Mouse (Mus musculus) cerebellum, postnatal 25 days (tissue): Measurements from ENCODE around the gene Dagla.

Experiments used
- DNase-seq, 2 experiments: peaks; one replicate each; pipeline ENCODE4 v3.0.0; 2021; ENCODE audit warnings: mixed read lengths in 2 of 2

Dagla gene

DNA sequence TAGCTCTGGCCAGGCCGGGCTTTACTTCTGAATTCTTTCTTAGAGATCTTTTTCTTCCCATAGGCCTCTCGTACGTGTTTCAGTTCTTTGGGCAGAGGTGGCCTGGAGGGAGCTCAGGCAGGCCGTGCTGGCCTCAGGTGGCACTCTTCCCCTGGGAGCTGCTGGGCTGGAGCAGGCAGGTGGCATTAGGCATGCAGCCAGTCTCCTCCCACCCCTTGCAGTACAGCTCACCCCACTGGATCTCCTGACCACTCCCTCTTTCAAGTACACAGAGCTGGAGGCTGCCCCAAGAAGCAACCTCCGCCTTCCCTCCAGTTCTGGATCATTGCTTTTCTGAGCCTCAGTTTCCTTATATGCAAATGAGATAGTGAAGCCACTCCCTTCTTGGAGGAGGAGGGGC is 26.9 kb downstream of the Dagla start:
- no peak for DNase-seq

DNA sequence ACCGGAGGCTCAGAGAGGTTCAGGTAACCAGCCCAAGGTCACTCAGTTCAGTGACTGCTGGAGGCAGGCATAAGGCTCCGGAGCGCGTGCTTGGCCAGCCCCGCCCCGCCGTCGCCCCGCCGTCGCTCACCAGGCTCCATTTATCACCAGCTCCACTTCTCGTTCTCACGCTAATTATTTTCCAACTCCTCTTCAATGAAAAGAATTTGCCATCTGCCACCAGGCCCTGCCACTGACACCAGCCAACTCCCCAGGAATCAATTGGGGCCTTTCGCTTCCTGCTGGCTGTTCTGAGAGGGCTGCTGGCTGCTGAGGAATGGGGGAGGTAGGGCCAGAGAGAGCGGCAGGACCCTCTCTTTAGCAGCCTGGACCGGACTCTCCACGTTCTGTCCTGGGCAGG is 27.3 kb downstream of the Dagla start:
- peak; percentile 48 to 67 for DNase-seq

DNA sequence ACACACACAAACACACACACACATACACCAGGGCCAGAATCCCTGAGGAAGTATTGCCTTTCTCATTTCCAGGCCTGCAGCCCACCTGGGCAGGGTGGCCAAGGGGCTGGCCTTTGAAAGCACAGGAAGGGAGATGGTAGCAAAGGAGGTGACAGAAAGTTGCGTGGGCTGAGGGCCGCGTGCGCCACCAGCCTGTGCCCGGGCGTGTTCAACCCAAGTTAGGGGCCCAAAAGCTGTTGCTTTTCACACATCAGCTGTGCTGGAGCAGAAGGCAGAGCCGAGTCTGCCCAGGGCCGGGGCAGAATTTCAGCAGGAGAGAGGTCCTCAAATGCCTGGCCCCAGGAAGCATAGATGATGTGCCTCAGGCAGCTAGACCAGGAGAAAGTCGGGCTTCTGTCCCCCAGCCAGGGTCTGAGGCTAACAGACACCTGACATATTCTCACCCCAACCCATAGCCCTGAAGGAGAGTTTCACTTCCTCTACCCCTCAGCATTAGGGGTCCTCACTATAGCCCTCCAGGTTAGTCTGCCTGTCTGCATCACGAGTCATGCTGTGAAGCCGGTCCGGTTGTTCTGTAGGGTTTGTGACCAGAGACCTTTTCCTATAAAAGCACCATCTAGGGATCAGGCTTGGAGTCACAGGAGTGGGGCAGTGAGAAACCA is 28.1 kb downstream of the Dagla start:
- DNase-seq: no peak

DNA sequence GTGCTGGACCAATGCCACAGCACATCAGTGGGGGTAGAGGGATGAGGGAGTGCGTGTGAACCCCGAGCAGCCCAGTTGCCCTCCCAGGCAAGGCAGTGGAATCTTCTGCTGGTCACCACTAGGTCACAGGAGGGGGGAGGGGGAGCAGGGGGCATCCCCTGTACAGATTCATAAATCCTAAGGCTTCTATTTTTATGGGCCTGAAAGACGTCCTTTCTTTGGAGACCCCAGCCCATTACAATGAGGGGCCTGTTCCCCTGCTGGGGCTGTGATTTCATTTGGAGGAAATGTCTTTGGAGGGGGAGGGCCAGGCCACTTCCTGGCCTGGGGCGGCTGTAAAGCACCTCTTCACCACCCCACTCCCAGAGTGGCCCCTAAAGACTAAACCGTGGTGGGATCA is 30.6 kb downstream of the Dagla start:
- DNase-seq: no peak

DNA sequence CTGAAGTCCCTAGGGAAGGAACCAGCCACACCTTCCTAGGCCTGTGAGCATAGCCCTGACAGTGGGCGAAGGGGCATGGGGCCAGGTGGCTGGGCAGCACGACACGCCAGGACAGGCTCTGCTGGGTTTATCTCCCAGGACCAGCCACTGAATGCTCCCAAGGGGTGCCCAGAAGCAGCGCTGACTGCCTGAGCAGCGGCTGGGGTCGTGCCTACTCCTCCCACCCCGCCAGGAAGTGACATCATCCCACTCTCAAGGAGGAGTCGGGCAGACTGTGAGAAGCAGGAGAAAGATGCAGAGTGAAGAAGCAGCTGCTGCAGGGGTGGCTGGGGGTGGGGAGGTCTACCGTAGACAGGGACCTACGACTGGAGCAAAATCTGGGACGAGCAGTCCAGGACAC is 31.9 kb downstream of the Dagla start:
- no peak for DNase-seq

DNA sequence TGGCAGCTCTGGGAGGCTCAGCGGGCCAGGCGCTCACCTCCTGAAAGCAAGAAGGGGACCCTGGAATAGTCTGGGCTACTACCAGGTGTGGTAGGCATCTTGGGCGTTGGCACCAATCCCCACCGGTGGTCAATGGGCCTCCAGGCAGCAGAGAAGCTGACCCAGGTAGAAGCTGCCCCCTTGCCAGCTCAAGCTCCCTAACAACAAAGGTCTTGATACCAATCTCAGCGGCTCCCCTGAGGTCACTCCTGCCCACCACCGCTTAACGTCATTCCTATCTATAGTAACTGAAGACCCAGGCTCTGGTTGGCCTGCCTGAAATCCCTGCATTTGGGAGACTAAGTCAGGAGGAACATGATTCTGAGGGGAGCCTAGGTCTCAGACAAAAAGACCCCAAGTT is 33.1 kb downstream of the Dagla start:
- no peak for DNase-seq

DNA sequence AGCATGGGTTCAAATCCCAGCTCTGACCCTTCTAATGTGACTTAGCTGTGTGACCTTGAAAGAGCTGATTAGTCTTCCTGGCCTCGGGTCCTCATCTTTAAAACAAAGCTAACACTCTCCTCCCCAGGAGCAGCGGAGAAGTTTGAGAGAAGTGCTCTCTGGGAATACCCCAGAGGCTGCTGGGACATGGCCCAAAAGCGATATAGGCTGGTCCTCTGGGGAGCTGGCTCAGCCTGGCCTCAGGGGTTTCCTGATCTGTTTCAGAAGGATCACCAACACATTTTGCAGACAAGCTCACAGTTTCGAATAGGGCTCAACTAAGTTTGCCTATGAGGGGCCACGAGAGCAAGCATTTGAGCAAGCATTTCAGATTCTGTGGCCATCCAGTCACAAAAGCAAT is 34.3 kb downstream of the Dagla start:
- DNase-seq: no peak

DNA sequence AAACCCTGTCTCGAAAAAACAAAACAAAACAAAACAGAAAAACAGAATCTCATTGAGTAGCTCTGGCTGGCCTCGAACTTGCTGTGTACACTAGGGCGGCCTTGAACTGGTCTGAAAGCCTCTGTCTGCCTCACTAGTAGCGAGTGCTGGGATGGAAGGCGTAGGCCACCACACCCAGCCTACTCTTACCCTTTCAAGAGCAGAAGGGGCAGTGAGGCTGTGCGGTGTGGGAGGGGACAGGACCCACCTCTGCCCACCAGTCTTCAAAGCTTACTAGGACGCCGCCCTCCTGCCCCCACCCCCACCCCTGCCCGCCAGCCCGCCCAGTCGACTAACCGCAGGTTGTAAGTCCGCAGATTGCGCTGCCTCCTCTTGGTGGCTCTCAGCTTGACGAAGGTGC is 35.8 kb downstream of the Dagla start:
- no peak for DNase-seq

DNA sequence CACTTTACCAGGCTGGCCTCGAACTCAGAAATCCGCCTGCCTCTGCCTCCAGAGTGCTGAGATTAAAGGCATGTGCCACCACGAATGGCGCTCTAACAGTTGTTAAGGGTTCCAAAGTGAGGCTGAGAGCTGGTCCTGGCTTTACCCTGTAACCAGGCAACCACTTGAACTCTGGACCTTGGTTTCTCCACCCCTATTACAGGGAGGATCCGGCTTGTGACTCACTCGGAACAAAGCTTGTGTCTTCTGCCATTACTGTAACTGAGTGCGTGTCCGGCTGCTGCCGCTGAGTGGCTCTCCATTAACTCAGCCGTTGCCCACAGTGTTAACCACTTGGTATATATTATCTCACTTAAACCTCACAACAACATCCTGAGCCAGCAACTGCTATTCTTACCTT is 36.7 kb downstream of the Dagla start:
- DNase-seq: no peak

DNA sequence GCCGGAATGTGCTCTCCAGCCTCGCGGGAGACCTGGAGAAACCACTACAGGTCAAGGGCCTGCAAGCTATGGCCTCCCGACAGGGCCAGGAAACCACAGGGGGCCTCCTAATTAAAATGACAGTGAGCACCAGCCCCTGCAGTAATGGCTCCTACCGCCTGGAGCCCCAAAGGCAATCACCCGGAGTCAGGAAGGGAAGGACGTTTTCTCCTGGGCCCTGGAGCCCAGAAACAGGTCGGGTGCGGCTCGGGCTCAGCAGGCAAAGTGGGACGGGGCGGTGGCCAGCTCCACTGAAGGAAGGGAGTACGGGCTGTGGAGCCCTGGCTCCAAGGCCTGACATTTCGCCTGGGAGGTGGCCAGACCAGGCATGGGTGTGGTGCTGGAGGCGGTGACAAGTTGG is 37.6 kb downstream of the Dagla start:
- DNase-seq: peak in 1 of 2 experiments; percentile 40

DNA sequence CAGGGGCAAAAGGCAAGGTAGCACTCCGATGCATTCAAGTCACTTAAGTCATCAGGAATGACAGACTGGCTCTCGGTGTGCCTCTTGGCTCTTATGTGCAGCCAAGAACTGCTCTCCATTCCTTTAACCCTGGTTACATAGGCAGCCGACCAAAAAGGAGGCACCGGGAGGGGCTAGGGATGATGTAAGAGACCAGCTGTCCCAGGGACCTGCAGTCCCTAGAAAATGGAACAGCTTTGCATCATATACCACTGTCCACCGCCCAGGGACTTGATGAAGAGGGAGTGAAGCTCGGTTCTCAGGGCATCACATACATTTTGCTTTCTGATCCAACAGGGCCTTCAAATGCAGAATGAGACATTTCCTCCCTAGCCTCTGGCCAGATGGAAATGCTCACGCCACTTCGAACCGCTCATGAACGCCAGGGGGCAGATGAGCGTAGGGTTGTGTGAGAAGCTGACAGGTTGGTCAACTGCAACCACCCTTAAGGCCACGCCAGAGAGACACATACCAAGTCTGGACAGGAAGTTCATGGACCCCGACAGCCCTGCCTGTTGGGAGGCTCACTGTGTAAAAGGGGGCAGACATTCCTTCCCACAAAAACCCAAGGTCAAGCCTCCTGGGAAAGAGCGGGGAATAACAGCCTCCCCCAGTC is 38.4 kb downstream of the Dagla start:
- DNase-seq: peak; percentile 63 to 77

DNA sequence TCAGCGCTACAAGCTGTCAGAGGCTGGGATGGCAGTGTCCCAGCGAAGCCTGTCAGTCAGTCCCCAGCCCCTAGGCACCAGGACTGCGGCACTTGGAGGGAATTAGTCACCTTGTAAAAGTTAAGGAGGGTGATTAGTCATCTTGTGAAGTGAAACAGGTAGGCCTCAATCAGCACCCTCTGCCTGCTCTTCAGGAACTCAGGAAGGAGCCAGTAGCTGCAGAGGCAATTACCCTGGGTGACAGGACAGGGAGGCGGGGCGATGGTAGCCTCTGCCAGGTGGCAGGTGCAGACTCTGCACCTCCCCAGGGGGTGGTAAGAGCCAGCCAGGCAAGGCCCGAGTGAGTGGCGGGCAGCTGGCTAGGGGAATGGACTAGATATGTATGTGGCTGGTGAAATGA is 43.3 kb downstream of the Dagla start:
- no peak for DNase-seq

DNA sequence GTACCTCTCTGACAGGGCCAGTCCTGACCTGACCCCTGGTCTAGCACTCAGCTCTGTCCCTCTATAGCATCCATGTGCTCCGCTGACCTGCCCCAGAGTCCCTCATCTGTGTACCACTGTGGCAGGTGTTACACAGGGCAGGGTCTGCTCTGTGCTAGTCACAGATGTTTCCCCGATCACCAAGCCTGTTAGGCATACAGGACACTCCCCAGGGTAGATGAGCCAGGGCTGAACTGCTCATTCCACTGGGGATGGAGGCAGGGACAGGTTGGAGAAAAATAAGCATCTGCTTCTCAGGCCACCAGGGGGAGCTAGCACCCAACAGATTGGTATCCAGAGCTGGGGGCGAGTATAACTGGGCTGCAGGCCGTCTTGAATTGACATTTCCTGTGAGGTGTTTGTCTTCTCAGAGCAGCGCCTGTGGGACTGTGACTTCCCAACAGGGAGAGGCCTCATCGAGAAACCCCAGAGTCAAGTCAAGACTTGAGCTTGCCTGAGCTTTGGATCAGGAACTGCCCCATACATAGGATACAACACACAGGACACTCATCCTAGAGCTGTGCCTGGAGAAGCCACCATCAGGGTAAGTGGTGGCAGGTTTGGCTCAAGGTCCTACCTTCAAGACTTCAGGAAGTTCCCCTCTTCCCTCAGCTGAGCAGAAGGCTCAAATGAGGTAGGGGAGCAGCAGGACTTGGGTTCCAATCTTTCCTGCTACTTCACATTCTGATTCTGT is 46.2 kb downstream of the Dagla start:
- DNase-seq: peak; percentile 85 to 89

DNA sequence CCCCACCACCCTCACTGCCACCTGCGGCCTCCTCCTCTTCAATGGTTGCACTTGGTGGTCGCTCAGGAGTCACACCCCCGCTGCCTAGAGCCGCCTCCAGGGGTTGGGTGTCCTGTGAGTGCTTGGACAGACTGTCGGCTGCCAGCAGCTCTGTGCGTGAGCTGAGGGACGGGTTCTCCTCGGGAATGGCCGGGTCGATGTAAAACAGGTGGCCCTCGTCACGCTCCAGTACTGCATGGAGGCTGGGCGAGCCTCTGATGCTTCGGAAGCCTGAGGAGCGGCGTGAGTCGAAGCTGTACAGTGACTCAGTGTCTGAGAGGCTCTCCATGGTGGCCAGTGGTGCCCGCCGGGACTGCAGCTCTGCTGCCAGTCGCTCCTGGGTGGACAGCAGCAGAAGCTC is 56.5 kb downstream of the Dagla start:
- DNase-seq: no peak

DNA sequence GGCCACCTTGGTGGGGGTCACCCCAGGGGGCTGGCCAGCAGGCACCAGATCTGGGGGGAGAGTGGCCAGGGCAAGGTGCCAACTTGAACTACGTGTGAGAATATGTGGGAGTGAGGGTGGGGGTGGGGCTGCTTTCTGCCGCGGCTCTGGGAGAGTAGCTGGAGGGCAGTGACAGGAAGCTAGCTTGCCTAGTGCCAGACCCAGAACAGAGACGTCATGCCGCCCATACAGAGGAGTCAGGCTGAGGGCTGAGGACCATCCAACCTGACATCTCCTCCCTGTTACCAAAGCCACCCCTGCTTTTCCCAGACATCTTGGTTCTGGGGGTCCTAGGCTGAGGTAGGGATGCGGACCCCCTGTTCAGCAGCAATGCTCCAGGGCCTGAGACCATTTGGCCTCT is 57.5 kb downstream of the Dagla start:
- DNase-seq: no peak

DNA sequence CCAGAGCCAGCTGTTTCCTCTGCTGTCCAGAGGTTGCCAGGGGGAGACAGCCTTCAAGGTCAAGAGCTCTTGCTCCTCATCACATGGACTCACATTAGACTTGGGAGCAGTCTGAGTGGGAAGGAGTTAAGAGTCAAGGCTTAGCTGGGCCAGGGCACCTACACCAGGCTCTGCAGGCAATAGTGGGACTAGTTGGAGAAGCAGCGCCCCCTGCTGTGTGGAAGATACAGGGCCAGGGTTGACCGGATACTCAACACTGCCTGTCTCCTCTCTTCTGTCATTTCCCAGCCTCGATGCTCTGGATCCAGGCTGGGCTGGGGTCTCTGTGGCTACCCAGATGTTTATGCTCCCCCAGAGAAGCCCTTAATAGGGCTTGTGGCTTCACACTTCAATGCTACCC is 60.5 kb downstream of the Dagla start:
- DNase-seq: peak in 1 of 2 experiments; percentile 58

DNA sequence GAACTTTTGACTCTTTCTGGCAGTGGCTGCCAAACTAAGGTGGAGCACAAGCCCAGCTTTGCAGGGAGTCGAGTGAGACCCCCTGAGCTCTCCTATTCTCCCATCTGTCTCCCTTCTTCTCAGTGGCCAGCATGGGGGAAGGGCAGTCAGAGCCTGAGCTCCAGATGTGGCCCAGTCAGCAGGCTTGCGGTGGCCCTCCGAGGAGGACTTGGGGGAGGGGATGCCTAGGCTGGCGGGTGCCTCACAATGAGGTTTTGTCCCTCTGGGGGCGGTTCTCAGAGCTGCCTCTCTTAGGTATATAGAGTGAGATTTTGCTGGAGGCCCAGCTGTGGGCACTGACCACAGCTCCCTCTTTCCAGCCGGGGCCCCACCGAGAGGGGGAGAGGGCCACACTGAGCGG is 61.8 kb downstream of the Dagla start:
- DNase-seq: peak in 1 of 2 experiments; percentile 14

DNA sequence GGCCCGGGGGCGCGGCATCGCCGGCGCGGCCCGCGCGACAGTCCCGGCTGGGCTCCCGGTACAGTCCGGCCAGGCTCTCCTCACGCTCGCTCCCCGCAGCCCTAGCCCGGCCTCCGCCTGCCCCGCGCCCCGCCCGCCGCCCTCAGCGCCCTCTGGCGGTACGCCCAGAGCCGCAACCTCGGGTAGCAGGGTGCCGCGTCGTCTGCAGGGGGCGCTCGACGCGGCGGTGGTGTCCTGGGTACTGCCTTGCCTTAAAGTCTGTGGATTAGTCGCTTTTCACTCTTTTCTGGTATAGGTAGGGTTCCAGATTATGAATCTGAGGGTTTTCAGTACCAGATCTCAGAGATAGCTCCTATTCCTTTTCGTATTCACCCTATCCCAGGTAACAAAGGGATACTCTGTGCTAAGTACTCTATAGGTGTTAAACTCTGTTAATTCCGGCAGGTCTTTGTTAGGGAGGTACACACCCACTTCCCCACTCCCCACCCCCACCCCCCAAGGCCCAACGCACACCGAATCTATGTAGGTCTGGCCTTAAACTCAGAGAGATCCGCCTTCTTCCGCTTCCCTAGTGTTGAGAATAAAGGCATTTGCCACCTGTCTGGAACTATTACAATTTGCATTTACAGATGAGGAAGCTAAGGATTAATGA is 63.9 kb downstream of the Dagla start, which contains the start of gene Myrf:
Myrf (minus strand) TSS at position 95 of the 652 bp plus-strand sequence.
- peak; percentile 72 to 85 for DNase-seq

DNA sequence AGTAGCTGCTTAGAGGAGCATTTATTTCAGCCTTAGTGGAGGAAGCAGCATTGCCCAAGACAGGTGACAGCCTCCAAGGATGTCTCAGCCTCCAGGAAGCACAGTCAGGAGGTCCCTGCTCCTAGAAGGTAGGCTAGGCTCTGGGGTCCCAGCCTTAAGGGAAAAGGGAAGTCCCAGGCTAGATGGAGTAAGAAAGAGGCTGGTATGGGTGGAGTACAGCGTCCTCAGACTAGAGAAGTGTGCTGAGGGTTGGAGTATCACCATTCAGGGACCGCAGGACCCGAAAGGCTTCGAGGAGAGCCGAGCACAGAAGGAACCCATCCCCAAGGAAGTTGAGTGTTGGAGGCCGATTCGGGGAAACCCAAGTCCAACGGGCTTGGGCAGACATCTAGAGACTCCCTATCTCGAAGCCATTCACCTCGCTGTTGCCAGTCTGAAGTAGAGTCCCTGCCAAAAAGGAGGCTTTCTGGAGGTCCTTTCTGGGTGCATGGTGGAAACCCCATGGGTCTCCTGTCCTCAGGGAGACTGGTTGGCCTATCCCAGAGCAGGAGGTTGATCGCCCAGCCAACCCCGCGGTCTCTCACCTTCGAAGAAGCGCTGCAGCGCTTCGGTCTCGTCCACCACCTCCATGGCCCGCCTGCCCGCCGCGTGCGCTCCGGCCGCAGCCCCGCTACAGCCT is 64.6 kb downstream of the Dagla start:
- DNase-seq: no peak

DNA sequence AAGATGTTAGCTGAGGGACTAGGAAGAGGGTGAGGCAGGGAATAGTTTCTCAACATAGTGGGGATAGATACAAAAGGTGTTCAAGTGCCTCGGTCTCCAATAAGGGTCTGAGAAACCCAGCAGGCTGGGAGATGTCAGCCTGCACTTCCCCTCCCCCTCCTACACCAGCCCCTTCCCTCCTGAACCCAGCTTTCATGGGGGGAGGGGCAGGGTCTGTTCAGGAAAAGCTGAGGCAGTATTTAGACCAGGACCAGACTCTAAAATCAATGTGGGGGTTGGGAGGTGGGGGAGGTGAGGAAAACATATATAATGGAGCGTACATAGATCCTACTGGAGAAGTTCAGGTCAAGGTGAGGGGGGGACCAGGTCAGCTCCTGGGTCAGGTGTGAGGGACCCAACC is 65.3 kb downstream of the Dagla start:
- no peak for DNase-seq

DNA sequence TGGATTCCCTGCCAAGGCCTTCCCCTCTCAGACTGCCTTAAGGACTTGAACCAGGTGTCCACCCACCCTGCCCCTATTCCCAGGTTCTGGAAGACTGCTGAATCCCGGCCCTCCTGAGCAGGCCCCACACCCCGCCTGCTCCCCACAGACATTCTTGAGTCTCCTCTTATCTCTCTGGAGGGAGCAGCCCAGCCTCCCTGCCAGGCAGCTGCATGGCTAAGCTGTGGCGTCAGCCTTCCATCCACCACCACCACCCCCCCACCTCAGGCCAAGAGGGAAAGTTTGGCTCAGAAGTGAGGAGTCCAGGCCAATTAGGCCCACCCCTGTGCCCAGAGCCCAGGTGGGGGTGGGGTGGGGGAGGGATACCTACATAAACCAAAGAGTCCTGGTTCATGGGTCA is 66.2 kb downstream of the Dagla start:
- DNase-seq: no peak

DNA sequence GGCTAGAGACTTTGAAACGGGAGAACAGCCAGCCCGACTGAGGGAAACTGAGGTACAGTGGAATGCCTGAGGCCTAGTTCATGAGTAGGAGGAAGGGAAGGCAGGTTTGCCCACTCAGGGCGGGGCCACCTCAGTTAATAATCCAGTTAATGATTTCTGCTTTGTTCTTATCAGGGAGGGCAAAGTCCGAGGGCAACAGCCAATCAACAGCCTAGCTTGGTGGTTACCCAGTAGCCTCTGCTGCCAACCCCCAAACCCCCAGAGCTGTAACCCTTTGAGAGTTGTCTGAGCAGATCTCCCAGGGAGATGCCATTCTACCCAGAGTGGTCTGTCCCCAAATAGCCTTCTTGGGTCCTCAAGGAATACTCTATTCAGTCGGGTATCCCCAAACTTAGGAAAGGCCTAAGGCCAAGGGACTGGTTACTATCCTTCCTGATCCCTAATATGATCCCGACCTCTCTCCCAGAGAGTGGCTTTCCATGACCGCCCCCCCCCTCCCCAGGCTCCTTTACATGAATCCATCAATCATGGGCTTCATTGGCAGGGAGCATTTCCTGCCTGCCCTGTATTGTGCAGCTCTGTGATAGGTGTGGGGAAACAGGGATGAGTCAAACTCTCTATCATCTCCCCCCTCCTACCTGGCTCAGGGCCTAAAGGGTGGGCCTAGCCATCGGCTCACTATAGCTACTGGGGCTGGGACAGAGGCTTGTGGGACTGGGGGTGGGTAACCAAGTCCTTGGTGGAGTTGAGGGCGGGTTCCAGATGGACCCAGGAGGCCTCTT is 68.7 kb downstream of the Dagla start:
- DNase-seq: no peak
